Mouse (Mus musculus): ENCODE results near the gene Chrna5. TPM values are rescaled to one million over a fixed set of nuclear protein-coding genes. Genes with fewer than 3 reads are reported as not detected.
A peak's percentile ranks its signal among the peaks of the same experiment; 100 is the strongest.

Chrna5 gene
- polyA plus RNA-seq, 1 experiment from 2014 or later: 1.3 TPM

GRCm38 (mm10) chr9:55009692-55010091 is 29.0 kb downstream of the Chrna5 start:
- no peak overlapping the region for H3K27ac ChIP-seq (replicated peaks)
- DNase-seq (ENCODE audit: low spot score) (no peak), ATAC-seq (ENCODE audit: low FRiP score, low TSS enrichment) (no peak)
- no peaks in the 10 kb centered on the region for H3K36me3 ChIP-seq (ENCODE audit: control insufficient read depth, insufficient read depth, low read length)
- no peaks in the 10 kb centered on the region for H3K9me3 ChIP-seq (ENCODE audit: control insufficient read depth, low read length)
- no peak overlapping the region for H3K4me3 ChIP-seq (ENCODE audit: low read depth, low read length)
- H3K4me2 ChIP-seq (replicated peaks; ENCODE audit: low read depth): no peak overlapping the region
- H3K27me3 ChIP-seq (ENCODE audit: control insufficient read depth, insufficient read depth, low read length): no peaks in the 10 kb centered on the region
- 55% methylated on average over 2 of the region's 2 CpGs for WGBS
- TF ChIP-seq EP300 (optimal IDR thresholded peaks at IDR 0.05): no peak
- no peak for TF ChIP-seq CTCF (IDR thresholded peaks at IDR 0.05; ENCODE audit: low read depth)
- no peak overlapping the region for H3K9ac ChIP-seq (ENCODE audit: low read length)
- no peaks in the 10 kb centered on the region for H3K4me1 ChIP-seq (replicated peaks; ENCODE audit: control insufficient read depth, insufficient read depth)

GRCm38 (mm10) chr9:55010588-55011350 is 30.1 kb downstream of the Chrna5 start:
- ATAC-seq (ENCODE audit: low FRiP score, low TSS enrichment) (no peak), DNase-seq (ENCODE audit: low spot score) (no peak)
- no peak overlapping the region for H3K4me2 ChIP-seq (replicated peaks; ENCODE audit: low read depth)
- no peak overlapping the region for H3K9ac ChIP-seq (ENCODE audit: low read length)
- TF ChIP-seq CTCF (IDR thresholded peaks at IDR 0.05; ENCODE audit: low read depth) (peak; percentile 42), EP300 (optimal IDR thresholded peaks at IDR 0.05) (no peak)
- no peaks in the 10 kb centered on the region for H3K9me3 ChIP-seq (ENCODE audit: control insufficient read depth, low read length)
- no peaks in the 10 kb centered on the region for H3K36me3 ChIP-seq (ENCODE audit: control insufficient read depth, insufficient read depth, low read length)
- H3K4me3 ChIP-seq (ENCODE audit: low read depth, low read length): no peak overlapping the region
- H3K27ac ChIP-seq (replicated peaks): no peak overlapping the region
- WGBS: 24% methylated on average over 6 of the region's 6 CpGs
- no peaks in the 10 kb centered on the region for H3K27me3 ChIP-seq (ENCODE audit: control insufficient read depth, insufficient read depth, low read length)
- no peaks in the 10 kb centered on the region for H3K4me1 ChIP-seq (replicated peaks; ENCODE audit: control insufficient read depth, insufficient read depth)

GRCm38 (mm10) chr9:55016926-55017325 is 36.2 kb downstream of the Chrna5 start:
- H3K27me3 ChIP-seq (ENCODE audit: control insufficient read depth, insufficient read depth, low read length): no peaks in the 10 kb centered on the region
- no peaks in the 10 kb centered on the region for H3K9me3 ChIP-seq (ENCODE audit: control insufficient read depth, low read length)
- TF ChIP-seq CTCF (IDR thresholded peaks at IDR 0.05; ENCODE audit: low read depth) (no peak), EP300 (optimal IDR thresholded peaks at IDR 0.05) (no peak)
- DNase-seq (ENCODE audit: low spot score) (no peak), ATAC-seq (ENCODE audit: low FRiP score, low TSS enrichment) (no peak)
- no peak overlapping the region for H3K4me3 ChIP-seq (ENCODE audit: low read depth, low read length)
- no peak overlapping the region for H3K9ac ChIP-seq (ENCODE audit: low read length)
- H3K4me2 ChIP-seq (replicated peaks; ENCODE audit: low read depth): no peak overlapping the region
- H3K27ac ChIP-seq (replicated peaks): no peak overlapping the region
- 48% methylated on average over 3 of the region's 3 CpGs for WGBS
- H3K4me1 ChIP-seq (replicated peaks; ENCODE audit: control insufficient read depth, insufficient read depth): no peaks in the 10 kb centered on the region
- H3K36me3 ChIP-seq (ENCODE audit: control insufficient read depth, insufficient read depth, low read length): no peaks in the 10 kb centered on the region

GRCm38 (mm10) chr9:55023326-55023725 is 42.6 kb downstream of the Chrna5 start:
- no peak for TF ChIP-seq CTCF (IDR thresholded peaks at IDR 0.05; ENCODE audit: low read depth)
- no peak for TF ChIP-seq EP300 (optimal IDR thresholded peaks at IDR 0.05)
- H3K4me3 ChIP-seq (ENCODE audit: low read depth, low read length): no peak overlapping the region
- no peak overlapping the region for H3K4me2 ChIP-seq (replicated peaks; ENCODE audit: low read depth)
- DNase-seq (ENCODE audit: low spot score) (no peak), ATAC-seq (ENCODE audit: low FRiP score, low TSS enrichment) (no peak)
- no peaks in the 10 kb centered on the region for H3K36me3 ChIP-seq (ENCODE audit: control insufficient read depth, insufficient read depth, low read length)
- no peak overlapping the region for H3K27ac ChIP-seq (replicated peaks)
- peaks cover 11% of the 10 kb centered on the region for H3K27me3 ChIP-seq (ENCODE audit: control insufficient read depth, insufficient read depth, low read length)
- no peaks in the 10 kb centered on the region for H3K4me1 ChIP-seq (replicated peaks; ENCODE audit: control insufficient read depth, insufficient read depth)
- 79% methylated on average over 5 of the region's 5 CpGs for WGBS
- H3K9me3 ChIP-seq (ENCODE audit: control insufficient read depth, low read length): no peaks in the 10 kb centered on the region
- H3K9ac ChIP-seq (ENCODE audit: low read length): no peak overlapping the region

GRCm38 (mm10) chr9:55023902-55024583 is 43.4 kb downstream of the Chrna5 start:
- no peak for ATAC-seq (ENCODE audit: low FRiP score, low TSS enrichment)
- Histone ChIP-seq H3K9me3 (ENCODE audit: control insufficient read depth, low read length) (no peaks in the 10 kb centered on the region), H3K4me3 (ENCODE audit: low read depth, low read length) (no peak overlapping the region), H3K27ac (replicated peaks) (no peak overlapping the region), H3K27me3 (ENCODE audit: control insufficient read depth, insufficient read depth, low read length) (peaks cover 11% of the 10 kb centered on the region), H3K4me2 (replicated peaks; ENCODE audit: low read depth) (no peak overlapping the region), H3K4me1 (replicated peaks; ENCODE audit: control insufficient read depth, insufficient read depth) (no peaks in the 10 kb centered on the region), H3K9ac (ENCODE audit: low read length) (no peak overlapping the region), H3K36me3 (ENCODE audit: control insufficient read depth, insufficient read depth, low read length) (no peaks in the 10 kb centered on the region)
- DNase-seq (ENCODE audit: low spot score): peak; percentile 85
- WGBS: 33% methylated on average over 13 of the region's 13 CpGs
- TF ChIP-seq CTCF (IDR thresholded peaks at IDR 0.05; ENCODE audit: low read depth): peak; percentile 92
- no peak for TF ChIP-seq EP300 (optimal IDR thresholded peaks at IDR 0.05)

All from stomach, postnatal 0 days (tissue).